Mouse (Mus musculus) inflammation-experienced regulatory T-cells, adult 6 months (primary cell): ENCODE measurements around the gene Lekr1. TPM values are rescaled to one million over a fixed set of nuclear protein-coding genes. Genes with fewer than 3 reads are reported as not detected.

Experiments used
- polyA plus RNA-seq, 3 experiments: library from polyadenylated mRNA; unstranded; fragments of 100-300 nt; shearing (Covaris generic); gene quantifications; one replicate each; pipeline ENCODE4 v1.2.1; 2017

Gene Lekr1
- polyA plus RNA-seq, 3 experiments from 2014 or later = 0.44 to 0.55 (median 0.49) TPM

Other genes with a start within 250 kb of the Lekr1 start
- gene Tiparp, start 137.8 kb upstream of the Lekr1 start, polyA plus RNA-seq = 1 to 10 TPM; 3.2 to 9.1 (median 7.9) TPM